10 mouse cellular contexts compared by ENCODE assay signal in genomic region chr2:178581306-178581705, GRCm38 (mm10).
DNase-seq lines count a peak whose midpoint lies in the region; ATAC-seq lines count a peak whose summit lies in the region.
"Had no signal": no experiment of that assay in that cellular context is flagged by ENCODE, and none has a peak within 500 bp of the region (broad histone marks: within the 10 kb centered on the region; RNA-seq: fewer than 3 reads in every experiment).

No protein-coding gene starts in this region.

- no peaks in the 10 kb centered on the region for H3K27me3 ChIP-seq in kidney, embryonic 14.5 days (ENCODE audit: control insufficient read depth, insufficient read depth, low read length)

- H3K9me3 ChIP-seq in kidney, embryonic 14.5 days (ENCODE audit: control insufficient read depth, low read length) = no peaks in the 10 kb centered on the region

- H3K36me3 ChIP-seq in kidney, embryonic 14.5 days (ENCODE audit: control insufficient read depth, insufficient read depth, low read length) = no peaks in the 10 kb centered on the region

- no peak overlapping the region for H3K4me2 ChIP-seq in kidney, embryonic 14.5 days (replicated peaks; ENCODE audit: low read depth, low read length)

- no peak for ATAC-seq in kidney, embryonic 14.5 days (ENCODE audit: low FRiP score, low TSS enrichment)

- 67% methylated on average over 12 of the region's 12 CpGs for WGBS in kidney, embryonic 14.5 days

- DNase-seq in kidney, adult 9 months = peak; percentile 26
- peak; percentile 86 for DNase-seq in adrenal gland, adult 2 months
- peak; percentile 14 for DNase-seq in fibroblast of lung, adult 2 months (ENCODE audit: low read depth)
- peak; percentile 35 for DNase-seq in lung, postnatal 36 days
- DNase-seq in embryo, embryonic 9.5 days (ENCODE audit: extremely low spot score) = no peak
- DNase-seq in left cerebral cortex, adult 8-10 months (ENCODE audit: low spot score in 2 of 2) = no peak
- DNase-seq: retina, postnatal 1 day; thymus, adult 18-20 months had no signal

- H3K4me1 ChIP-seq in kidney, embryonic 14.5 days (ENCODE audit: control insufficient read depth, insufficient read depth, low read length) = no peaks in the 10 kb centered on the region
- H3K4me1 ChIP-seq: megakaryocyte, embryonic 14.5 days had no signal

- H3K4me3 ChIP-seq in kidney, embryonic 14.5 days (ENCODE audit: low read length) = no peak overlapping the region
- H3K4me3 ChIP-seq: megakaryocyte, embryonic 14.5 days had no signal

- no peak overlapping the region for H3K9ac ChIP-seq in kidney, embryonic 14.5 days (ENCODE audit: low read depth, low read length)

- H3K27ac ChIP-seq in kidney, embryonic 14.5 days (ENCODE audit: low read depth, low read length) = no peak overlapping the region

Comparison
In these comparisons a context has a peak if more than half of its experiments do, and no peak if none do; other contexts are left out.
1. DNase-seq: peak in kidney, adult 9 months (single experiment), adrenal gland, adult 2 months (single experiment), fibroblast of lung, adult 2 months (single experiment) and lung, postnatal 36 days (single experiment); none in embryo, embryonic 9.5 days (single experiment) and left cerebral cortex, adult 8-10 months (0 of 2).